ENCODE assay signal across 16 mouse cellular contexts in genomic region chr2:20407101-20407500, GRCm38 (mm10).
DNase-seq lines count a peak whose midpoint lies in the region; TF ChIP-seq lines count a peak whose summit lies in the region.
"Had no signal": no experiment of that assay in that cellular context is flagged by ENCODE, and none has a peak within 500 bp of the region (broad histone marks: within the 10 kb centered on the region; RNA-seq: fewer than 3 reads in every experiment).

No protein-coding gene starts in this region.

- no peak overlapping the region for H3K9ac ChIP-seq in heart, adult 2 months (ENCODE audit: low read depth, low read length)
- H3K9ac ChIP-seq: forebrain, embryonic 15.5 days; heart, embryonic 13.5 days; midbrain, embryonic 12.5 days had no signal

- intact Hi-C loops in heart, adult 2 months (cut with DNase I): no loop called here

- H3K4me1 ChIP-seq in heart, adult 2 months (ENCODE audit: control insufficient read depth, insufficient read depth, low read length): no peaks in the 10 kb centered on the region
- H3K4me1 ChIP-seq: forebrain, embryonic 15.5 days; heart, embryonic 13.5 days; midbrain, embryonic 12.5 days had no signal

- no peaks in the 10 kb centered on the region for H3K27me3 ChIP-seq in heart, adult 2 months (ENCODE audit: control insufficient read depth, insufficient read depth, low read length)
- H3K27me3 ChIP-seq: forebrain, embryonic 15.5 days; heart, embryonic 13.5 days; midbrain, embryonic 12.5 days had no signal

- no peaks in the 10 kb centered on the region for H3K79me2 ChIP-seq in heart, adult 2 months (replicated peaks; ENCODE audit: control insufficient read depth, insufficient read depth, low read length)

- 54% methylated on average over 5 of the region's 5 CpGs for WGBS in heart, adult 2 months

- no peak overlapping the region for H3K4me3 ChIP-seq in heart, adult 2 months
- H3K4me3 ChIP-seq: forebrain, embryonic 15.5 days; heart, embryonic 13.5 days; midbrain, embryonic 12.5 days had no signal

- TF ChIP-seq CTCF in heart, adult 2 months (IDR thresholded peaks at IDR 0.05): no peak

- no peak for TF ChIP-seq POLR2A in heart, adult 2 months (IDR thresholded peaks at IDR 0.05; ENCODE audit: insufficient read depth, low read depth, low read length)

- TF ChIP-seq EP300 in heart, adult 2 months (IDR thresholded peaks at IDR 0.05; ENCODE audit: insufficient read depth, low read depth, low read length): no peak

- DNase-seq in layer of hippocampus, adult 9-11 months: peak; percentile 39
- DNase-seq in layer of hippocampus, postnatal 36 days: no peak
- peak; percentile 87 for DNase-seq in brain, adult 2 months (ENCODE audit: low read depth, low spot score)
- peak; percentile 67 to 74 for DNase-seq in frontal cortex, adult 2 months (ENCODE audit: extremely low spot score in 1 of 2, low spot score in 1 of 2)
- peak; percentile 22 for DNase-seq in right cerebral cortex, postnatal 14 days
- DNase-seq in heart, adult 9 months (ENCODE audit: low spot score in 2 of 2): no peak
- DNase-seq in heart, adult 2 months: no peak
- DNase-seq: cerebellum, adult 11 months; cerebellum, postnatal 36 days; gastrocnemius, postnatal 25 days; liver; lung, adult 2 months; lung, postnatal 4 days had no signal

- no peak overlapping the region for H3K27ac ChIP-seq in heart, adult 2 months
- H3K27ac ChIP-seq: forebrain, embryonic 15.5 days; heart, embryonic 13.5 days; midbrain, embryonic 12.5 days had no signal

- H3K36me3 ChIP-seq in heart, adult 2 months (ENCODE audit: control insufficient read depth, insufficient read depth, low read length): no peaks in the 10 kb centered on the region
- H3K36me3 ChIP-seq: forebrain, embryonic 15.5 days; heart, embryonic 13.5 days; midbrain, embryonic 12.5 days had no signal

Comparison
In these comparisons a context has a peak if more than half of its experiments do, and no peak if none do; other contexts are left out.
1. DNase-seq: peak in layer of hippocampus, adult 9-11 months (single experiment), brain, adult 2 months (single experiment), frontal cortex, adult 2 months (2 of 2) and right cerebral cortex, postnatal 14 days (single experiment); none in layer of hippocampus, postnatal 36 days (0 of 2), heart, adult 9 months (0 of 2) and heart, adult 2 months (0 of 2).